Mouse (Mus musculus) thymus, postnatal 0 days (tissue): ENCODE data around the gene Gm2a. TPM values are rescaled to one million over a fixed set of nuclear protein-coding genes. Genes with fewer than 3 reads are reported as not detected.
"Not testable (repeated sequence)": the region's sequence is repeated elsewhere in the genome, so short reads cannot be mapped to it uniquely, and the experiment has no call there.

Experiments
- DNase-seq: peaks from one replicate; pipeline ENCODE4 v3.0.0-alpha.2; 2015; ENCODE audit warnings: low spot score
- polyA plus RNA-seq: library from polyadenylated mRNA; unstranded; fragments of >200 nt; fragmentation: Nextera tagmentation; extraction: Ambion mirVana; gene quantifications from 2 replicates; pipeline ENCODE4 v1.2.1, GENCODE M21; 2015

Gm2a gene
- polyA plus RNA-seq, 1 experiment from 2014 or later = 27.4 TPM

DNA sequence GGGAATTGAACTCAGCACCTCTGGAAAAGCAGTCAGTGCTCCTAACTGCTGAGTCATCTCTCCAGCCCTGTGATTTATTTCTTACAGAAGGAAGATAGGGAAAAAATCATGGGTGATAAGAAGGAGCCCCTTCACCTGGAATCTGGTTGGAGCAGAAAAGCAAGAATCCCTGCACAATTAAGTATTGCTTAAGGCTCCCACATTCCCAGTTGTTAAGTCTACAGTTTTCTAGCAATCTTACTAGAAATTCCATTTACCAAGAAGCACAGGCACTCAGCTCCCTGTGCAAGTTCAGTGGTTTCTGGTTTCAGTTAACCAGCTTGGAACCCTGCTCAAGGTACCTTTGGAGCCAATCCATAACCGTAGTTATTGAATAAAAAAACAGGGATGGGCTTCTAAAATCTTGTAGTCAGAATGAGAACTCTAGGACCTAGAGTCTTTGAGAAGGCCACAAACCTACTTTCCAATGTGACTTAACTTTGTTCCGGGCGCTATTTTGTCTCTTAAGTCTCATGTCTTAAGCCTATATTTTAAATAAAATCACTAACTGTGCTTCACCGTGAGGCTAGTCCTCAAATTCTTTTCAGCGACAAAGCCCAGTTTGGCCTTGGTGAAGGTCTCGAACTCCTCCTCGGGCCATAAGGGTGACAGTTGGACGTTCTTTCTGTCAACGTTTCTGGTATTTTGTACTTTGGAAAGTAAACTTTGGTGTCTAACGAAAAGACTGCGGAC lies 1.0 kb upstream of the Gm2a start:
- no peak for DNase-seq

DNA sequence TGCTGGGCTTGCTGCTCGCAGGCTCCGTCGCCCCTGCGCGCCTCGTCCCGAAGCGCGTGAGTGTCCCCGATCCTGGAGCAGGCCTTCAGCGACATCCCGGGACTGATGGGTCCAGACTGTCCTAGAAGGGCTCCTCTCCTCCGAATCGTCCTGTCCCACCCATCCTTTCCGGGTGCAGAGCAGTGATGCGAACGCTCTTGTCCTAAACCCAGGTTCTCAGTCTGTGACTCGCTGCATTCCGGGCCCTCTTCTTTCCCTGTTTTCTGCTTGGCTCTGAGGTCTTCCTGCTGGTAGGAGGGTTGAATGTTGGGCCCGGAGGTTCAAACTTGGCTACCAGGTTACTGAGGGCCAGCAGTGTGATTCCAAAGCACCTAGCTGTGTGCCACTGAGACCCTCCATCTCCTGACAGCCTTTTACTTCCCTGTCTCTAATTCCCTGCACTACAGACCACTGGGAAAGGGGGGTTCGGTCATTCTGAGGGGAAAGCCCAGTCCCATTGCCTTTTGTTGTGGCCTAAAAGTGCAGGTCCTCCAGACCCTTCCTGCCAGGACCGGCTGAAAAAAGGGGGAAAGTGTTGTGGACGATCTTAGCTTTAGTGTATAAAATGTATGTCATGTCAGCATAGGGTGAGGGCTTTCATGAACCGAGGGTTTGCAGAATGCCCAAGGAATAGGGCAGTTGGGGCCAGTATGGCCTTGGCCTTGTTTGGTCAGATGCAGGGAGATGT lies 437 bp downstream of the Gm2a start:
- DNase-seq = no peak

DNA sequence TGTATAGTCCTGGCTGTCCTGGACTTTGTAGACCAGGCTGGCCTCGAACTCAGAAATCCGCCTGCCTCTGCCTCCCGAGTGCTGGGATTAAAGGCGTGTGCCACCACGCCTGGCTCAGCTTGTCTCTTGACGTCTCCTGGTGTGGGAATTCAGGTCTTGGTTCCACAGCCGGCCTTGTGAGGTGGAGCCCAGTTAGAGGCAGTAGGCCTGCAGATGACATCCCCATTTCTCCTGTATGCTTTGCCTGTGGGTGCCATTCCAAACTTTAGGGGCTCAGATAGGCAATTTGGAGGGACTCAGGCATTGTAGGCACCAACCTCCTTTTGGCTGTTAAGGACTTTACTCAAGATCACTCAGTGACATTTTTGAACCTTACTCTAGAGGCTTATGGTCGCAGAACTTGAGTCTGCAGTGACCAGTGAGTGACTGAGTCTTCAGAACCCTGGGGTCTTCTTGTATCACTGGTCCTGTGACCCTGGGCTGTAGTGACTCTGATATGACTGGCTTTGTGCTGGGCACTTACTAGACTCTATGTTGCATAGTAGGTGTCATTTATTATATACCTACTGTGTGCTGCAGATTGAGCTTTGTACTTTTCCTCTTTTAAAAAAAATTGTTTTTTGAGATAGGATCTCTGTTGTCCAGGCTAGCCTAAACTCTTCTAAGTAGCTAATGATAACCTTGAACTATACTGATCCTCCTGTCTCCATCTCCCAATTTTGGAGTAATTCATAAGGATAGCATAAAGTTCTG lies 1.3 kb downstream of the Gm2a start:
- no peak for DNase-seq

DNA sequence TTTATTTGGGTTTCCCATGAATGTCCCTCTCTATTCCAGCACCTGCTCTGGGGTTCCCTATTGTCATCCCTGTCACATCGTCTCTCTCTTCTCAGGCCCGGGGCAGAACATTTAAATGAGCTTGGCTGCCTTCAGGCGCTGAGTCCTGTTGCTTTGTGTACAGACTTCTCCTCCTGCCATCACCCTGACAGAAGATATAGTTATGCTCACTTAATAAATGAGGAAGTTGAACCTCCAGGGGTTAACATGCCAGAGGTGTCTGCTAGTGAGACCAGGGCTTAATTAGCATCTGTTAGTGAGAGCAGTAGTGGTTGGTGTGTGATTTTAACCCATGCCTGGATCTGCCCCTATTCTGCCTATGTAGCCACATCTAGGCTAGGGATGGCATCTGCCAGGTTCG lies 2.0 kb downstream of the Gm2a start:
- no peak for DNase-seq

DNA sequence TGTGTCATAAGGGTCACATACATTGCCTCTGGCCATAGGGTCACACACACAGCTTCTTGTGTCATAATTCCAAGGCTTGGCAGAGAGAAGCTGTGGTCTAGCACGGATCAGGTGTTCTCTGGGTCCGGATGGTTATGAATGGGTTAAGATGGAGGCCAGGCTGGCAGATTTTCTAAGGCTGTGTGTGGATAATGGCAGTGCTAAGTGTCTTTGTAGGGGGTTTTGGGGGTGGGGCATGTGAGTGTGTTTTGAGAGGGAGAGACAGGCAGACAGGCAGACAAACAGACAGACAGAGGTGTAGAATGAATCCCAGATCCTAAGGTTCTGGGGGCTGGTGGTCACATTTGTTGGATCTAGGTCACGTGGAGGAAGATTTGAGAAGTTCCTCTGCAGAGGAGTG lies 4.1 kb downstream of the Gm2a start:
- DNase-seq = no peak

DNA sequence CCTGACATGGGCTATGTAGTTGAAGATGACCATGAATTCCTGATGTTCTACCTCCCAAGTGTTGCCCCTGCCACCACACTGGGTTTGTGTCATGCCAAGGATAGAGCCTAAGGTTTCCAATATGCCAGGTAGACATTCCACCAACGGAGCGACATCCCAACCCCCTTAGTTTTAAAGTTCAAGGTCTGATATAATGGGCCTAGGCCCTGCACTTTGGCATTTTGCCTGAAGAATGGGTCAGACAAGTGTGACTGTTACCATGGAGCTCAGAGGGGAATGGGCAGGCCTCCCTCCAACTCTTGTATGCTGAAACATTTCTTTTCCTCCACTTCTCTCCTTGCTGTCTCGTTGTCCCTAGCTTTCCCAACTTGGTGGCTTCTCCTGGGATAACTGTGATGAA lies 5.3 kb downstream of the Gm2a start:
- DNase-seq = no peak

DNA sequence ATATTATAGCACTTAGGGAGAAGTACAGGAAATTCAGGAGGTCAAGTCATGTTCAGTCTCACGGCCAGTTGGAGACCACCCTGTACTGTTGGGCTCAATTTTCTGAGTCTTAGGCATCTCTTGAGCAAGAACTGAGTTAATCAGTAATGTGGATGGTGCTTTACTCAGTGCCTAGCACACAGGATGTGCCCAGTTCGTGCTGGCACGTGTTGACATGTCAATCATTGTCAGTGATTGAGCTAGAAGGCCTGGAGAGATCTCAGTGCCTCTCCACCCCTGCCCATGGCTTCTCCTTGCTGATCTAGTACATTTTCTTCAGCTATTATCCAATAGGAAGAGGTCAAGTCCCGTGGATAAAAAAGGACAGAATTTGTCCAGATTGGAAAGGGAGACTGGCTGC lies 7.5 kb downstream of the Gm2a start:
- no peak for DNase-seq

DNA sequence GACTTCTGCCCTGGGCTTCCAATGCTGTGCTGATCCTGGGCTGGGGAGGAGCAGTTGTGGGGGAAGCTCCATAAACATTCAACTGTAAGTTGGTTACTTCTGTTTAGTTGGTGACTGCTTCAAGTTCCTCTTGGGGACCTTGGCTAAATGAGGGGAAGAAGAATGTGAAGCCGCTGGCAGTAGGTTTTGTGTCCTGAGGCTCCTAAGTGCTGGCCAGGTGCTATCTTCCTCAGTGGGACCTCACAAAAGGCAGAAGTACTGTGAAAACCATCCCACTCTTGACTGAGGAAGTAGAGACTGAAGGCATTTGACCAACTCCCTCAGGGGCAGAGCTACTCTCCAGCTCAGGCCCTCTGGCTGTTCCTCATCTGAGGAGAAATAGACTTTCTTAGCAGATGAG lies 8.7 kb downstream of the Gm2a start:
- no peak for DNase-seq

DNA sequence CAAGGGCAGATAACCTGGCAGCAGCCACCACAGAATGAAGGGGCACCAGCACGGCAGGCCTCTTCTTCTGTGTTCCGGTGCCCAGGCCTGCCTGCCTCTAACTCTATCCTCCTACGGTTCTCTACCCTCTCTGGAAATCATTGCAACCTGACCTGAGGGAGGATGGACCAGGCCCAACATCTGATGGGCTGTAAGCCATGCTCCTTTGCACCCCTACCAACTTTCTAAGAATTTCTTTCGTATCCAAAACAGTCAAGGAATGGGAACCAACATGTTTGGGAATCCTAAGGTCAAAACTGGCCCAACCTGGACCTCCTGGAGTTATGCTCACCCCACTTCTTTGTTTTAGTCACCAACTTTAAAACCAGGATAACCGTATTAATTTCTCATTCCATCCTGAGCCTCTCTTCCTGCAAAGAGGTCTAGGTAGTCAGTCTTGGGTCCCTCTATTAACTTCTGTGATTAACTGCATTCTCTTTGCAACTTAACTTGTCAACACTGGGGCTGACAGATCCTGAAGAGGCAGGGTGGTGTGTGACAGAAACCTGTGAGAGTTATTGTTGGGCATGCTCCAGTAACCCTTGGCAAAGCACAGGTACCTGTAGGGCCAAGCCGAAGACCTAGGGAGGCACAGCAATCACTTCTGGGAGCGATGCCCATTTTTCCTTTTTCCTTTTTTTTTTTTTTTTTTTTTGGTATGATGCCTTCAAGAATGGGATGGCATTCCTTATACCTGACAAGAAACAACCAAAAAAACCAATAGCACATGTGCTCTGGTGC lies 11.8 kb downstream of the Gm2a start:
- DNase-seq = no peak

DNA sequence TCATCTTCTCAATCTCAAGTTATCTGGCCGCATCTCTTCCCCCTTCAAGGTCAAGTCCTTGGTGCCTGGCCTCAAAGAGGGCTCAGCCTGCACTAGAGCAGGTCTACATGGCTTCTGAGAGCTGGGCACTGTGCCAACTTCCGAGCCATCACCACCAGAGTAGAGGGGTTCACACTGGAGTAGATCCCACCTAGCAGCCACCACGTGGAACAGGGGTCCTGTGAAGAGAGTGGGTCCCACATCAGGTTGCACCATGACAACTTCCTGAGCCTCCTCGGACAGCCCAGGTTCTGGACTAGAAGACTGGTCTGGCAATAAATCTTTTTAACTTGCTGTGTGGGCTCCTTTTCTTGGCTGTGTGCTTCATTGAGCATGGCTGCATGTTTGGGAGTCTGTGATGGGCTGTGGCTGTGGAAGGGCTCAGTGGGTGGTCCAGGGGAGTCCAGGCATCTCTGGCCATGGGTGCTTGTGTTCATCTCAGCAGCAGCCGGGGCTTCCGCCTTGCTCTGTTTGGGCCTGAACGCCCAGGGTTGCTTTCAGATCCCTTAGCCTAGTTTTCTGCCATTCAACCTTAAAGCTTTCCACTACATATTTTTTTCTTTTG lies 12.8 kb downstream of the Gm2a start:
- no peak for DNase-seq

DNA sequence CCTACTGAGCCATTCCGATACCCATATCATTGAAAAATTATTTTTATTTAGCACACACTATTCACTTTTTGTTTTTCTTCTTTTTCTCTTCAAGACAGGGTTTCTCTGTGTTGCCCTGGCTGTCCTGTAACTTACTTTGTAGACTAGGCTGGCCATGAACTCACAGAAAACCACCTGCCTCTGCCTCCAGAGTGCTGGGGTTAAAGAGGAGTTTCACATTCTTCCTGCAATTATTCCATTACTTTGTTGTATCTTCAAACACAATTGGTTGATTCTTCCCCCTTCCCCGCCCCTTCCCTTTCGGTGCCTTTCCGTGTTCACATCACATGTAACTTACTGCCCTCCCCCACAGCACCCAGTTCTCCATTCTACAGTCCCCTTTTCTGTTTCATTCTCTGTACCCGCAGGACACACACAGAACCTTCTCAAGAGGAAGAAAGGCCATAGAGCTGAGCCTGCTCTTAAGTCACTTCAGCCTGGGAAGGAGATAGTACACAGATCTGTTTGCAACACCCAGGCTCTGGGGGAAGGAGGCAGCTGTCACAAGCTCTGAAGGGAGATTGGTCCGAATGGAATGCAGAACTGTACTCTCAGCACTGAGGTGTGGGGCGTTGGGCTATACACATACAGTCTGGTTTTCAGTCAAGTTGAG lies 15.4 kb downstream of the Gm2a start:
- peak; percentile 27 for DNase-seq

DNA sequence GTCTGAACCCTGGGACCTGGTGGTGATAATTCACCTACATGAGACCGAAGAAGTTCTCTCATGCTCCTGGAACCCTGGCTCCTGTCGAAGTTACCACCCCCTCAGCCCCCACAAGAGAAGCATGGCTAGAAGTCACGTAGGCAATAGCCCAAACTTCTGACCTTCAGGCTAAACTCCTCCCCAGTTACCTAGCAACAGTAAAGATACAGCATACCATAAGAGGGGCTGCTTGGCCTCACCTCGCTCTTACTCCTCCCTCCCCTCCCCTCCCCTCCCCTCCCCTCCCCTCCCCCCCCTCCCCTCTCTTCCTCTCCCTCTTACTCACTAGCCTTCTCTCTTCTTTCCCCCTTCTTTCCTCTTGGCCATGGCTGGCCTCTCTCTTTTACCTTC lies 15.9 kb downstream of the Gm2a start:
- DNase-seq = not testable (repeated sequence)

DNA sequence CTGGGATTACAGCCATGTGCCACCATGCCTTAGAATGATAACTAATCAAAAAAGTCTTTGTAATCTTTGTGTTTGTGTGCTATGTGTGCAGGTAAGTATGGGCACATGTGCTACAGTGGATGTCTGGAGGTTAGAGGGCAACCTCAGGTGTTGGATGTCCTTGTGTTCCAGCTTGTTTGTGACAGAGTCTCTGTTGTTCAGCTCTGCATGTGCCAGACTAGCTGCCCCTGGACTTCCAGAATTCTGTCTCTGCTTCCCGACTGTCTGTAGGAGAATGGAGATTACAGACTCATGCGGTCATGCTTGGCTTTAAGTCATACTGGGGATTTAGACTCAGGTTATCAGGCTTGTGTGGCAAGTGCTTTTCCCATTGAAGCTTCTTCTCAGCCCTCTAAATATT lies 16.4 kb downstream of the Gm2a start:
- DNase-seq = no peak

DNA sequence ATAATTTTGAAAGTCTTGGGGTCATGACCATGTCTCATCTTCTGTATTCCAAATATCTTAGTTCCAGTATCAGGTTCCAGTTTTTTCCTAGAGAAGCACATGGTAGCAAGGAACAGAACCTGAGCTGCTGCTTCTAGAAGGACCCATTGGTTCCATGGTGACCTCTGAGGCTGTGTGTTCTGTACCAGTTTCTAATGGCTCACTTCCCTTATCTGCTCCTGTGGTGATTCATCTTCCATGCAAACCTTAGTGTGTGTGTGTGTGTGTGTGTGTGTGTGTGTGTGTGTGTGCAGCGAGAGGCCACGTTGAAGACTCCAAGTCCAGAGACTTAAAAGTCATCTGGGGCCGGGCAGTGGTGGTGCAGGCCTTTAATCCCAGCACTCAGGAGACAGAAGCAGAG lies 18.1 kb downstream of the Gm2a start:
- DNase-seq = no peak

DNA sequence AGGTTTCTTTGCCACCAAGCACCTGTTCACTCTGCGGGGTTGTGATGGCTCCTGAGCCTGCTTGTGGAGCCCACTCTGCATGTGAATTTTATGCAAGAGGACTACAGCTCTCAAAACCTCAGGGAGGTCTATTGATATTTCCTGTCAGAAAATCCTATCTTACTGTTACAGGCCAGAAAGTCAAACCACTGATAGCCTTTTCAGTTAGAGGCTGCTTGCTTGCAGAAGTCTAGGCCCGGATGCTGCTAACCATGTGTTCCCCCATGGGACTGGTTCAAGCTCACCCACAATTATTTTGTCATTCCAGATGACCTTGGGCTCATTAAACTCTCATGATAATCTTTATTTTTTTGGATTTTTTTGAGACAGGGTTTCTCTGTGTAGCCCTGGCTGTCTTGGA lies 19.1 kb downstream of the Gm2a start:
- no peak for DNase-seq

DNA sequence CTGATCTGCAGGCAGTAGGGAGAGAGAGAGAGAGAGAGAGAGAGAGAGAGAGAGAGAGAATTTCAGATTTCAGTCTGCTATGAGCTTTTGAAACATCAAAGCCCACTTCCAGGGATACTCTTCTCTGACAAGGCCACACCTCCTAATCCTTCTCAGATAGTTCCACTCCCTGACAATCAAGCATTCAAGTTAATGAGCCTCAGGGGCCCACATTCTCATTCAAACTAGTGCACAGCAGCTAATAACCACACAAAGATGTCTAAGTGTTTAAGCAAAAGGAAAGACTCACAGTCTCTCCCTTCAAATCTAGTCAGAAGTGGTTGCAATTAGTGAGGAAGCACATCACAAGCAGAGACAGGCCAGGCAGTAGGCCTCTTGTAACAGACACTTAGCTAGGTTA lies 22.4 kb downstream of the Gm2a start:
- DNase-seq = peak; percentile 12

DNA sequence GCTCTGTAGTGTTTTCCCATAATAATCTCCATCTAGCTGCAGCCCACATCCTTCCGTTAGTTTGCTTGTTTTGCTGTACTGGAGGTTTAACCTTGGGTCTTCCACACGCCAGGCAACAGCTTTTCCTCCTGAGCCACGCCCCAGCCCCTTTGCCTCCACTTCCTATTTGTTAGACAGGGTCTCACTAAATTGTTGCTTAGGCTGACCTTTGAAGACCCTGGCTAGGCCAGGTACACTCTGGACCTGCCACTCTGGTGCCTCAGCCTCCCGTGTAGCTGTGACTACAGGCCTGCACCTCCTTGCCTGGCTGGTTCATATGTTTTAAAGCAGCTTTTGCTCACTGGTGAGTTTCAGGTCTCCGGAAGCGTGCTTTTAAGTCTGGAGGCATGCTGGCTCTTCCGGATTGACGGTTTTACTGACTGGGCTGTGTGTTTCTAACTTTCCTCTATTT lies 22.9 kb downstream of the Gm2a start:
- DNase-seq = peak; percentile 82

DNA sequence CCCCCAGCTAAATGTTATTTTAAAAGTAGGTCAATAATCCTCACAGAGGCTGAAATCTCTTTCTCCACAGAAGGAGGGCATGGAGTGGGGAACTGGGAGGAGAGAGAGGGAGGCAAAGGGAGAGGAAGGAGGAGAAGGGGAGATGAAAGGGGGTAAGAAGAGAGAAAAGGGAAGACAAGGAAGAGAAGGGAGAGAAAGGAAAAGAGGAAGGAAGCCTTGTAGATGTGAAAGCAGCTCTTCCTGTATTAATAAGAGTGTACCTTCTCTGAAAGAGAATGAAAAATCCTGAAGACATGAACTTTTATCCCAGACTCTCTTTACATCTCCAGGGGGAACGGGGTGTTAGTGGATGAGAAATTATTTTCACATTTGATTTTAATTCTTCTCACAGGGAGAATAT lies 23.5 kb downstream of the Gm2a start:
- DNase-seq = no peak

DNA sequence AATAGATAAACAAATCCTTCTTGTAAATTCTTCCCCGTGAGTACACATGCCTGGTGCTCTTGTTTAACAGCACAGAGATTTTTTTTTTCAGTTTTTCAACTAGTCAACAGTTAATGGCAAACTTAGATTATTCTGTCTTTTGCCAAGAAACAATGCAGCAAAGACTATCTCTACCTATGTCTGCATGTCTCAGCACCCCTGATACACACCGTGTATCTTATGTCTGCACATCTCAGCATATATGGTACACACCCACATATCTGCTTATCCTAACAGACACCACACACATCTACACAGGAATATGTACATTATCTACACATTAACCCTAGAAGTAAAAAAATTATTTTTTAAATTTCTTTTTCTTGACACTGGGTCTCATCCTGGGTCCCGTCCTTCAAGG lies 28.7 kb downstream of the Gm2a start:
- no peak for DNase-seq

DNA sequence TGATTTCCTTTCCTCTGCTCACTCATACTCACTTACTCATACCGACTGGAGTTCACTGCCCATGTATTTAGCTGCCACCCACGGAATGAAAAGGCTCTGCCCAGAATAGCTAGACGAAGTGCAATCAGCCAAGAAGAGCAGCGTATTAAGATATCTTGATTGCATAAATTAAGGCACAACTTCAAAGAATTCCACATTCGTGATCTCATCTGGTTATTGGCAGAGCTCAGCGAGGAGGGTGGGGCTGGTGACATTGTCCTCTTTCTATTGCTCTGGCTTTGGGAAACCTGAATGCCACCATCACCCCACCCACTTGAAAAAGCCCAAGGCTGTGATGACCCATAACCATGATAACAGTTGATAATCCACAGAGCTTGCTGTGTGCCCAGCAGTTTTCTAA lies 30.0 kb downstream of the Gm2a start:
- no peak for DNase-seq

DNA sequence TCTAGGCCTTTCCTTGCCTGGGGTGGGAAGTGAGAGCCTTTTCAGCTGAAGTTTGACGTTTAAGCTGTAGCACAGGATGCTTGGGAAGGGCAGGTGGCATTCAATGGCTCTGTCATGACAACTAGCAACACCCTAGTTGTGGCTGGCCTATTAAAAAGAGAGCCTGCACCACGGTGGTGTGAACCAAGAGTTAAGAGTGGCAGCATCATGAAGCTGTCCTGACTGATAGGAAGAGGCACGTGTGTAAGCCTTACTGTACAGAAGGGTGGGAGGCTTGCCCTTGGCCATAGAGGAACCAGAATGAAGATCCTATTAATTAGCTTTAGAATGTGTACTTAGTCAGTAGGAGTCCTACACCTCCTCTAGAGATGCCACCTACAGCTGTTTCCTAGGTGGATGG lies 30.5 kb downstream of the Gm2a start:
- no peak for DNase-seq
